Mouse (Mus musculus) adrenal gland, postnatal 10 days (tissue): ENCODE results near the gene Pam16. TPM values are rescaled to one million over a fixed set of nuclear protein-coding genes. Genes with fewer than 3 reads are reported as not detected.

Experiments
- DNase-seq: peaks from one replicate; pipeline ENCODE4 v3.0.0; 2021; ENCODE audit warnings: mixed read lengths
- long read RNA-seq, 2 experiments: library from polyadenylated mRNA; stranded (forward); transcript quantifications; one replicate each; pipeline ENCODE4 v2.0.0; 2021
- total RNA-seq, 2 experiments: library from RNA; stranded (reverse); gene quantifications; 2 replicates each; pipeline ENCODE4 v1.2.3; 2021

Gene Pam16
- 100 to 1,000 TPM; 115 to 116 TPM for total RNA-seq
- long read RNA-seq, experiment 1, transcript Pam16-201 (5 exons, 596 nt): major isoform, 98 of 103 reads
- long read RNA-seq, experiment 1, partial matches to known transcripts: 0 of 103 reads
- long read RNA-seq, experiment 1, other reads (novel, unspliced or antisense): 3 of 103 reads
- long read RNA-seq, experiment 2, transcript Pam16-201 (5 exons, 596 nt): major isoform, 75 of 81 reads
- long read RNA-seq, experiment 2, partial matches to known transcripts: 0 of 81 reads
- long read RNA-seq, experiment 2, other reads (novel, unspliced or antisense): 5 of 81 reads

DNA sequence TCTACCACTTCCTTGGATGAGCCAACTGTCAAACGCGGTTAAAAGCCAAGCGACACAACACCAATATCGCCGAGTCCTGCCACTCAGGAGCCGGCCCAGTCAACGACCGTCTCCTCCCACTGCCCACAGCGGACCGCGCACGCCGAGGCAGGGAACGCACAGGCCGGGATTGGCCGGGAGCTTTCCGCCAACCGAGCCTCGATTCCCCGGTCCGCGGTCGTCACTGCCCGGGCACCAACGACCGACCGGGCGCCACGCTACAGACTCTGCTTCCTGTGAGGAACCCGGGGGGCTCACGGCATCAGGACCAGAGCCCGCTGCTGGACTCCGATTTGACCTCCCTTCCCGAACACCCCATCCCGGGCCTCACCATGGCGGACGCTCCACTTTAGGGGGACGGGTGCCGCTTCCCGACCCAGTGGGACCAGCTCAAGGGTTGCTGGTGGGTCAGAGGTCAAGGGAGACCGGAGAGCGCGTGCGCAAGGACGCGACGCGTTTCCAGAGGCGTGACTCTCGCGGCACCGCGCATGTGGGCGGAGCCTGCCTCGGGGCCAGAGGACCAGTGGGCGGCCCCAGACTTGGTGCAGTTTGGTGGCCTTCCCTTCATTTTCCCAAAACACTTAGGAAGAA lies at the start of gene Pam16:
Gene Pam16, minus strand, starts transcription at position 508 of the 630 bp plus-strand sequence.
- DNase-seq: peak; percentile 95

DNA sequence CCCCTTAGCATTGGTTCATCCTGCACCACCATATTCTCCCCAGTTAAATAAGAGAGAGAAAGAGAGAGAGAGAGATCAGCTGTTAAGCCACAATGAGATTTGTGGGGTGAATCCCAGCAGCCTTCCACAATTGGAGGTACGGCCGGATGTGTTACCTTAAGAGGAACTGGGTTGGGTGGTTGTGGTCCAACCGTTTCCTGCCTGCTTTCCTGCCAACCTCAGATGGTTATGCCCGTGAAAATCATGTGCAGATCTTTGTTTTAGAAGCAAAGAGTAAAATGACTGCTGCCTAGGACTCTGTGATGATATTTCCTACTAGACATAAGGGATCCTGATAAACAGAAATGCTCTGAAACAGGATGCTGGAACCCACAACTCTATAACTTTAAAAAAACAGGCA lies 49.3 kb upstream of the Pam16 start:
- no peak for DNase-seq

DNA sequence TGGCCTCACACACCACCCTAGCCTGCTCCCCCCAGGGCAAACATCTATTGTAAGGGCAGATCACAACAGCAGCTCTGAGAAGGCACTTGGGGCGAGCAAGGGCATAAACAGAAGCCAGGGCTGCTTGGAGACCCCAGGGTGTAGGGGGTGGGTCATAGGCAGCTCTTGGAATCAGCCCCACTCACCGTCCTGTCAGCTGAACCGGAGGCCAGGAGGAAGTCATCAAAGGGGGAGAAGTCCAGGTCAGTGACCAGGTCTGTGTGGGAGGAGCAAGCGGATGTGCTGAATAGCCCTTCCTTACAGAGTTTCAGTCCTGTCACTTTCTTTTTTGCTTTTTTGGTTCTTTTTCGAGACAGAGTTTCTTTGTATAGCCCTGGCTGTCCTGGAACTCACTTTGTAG lies 45.5 kb upstream of the Pam16 start:
- DNase-seq: no peak

DNA sequence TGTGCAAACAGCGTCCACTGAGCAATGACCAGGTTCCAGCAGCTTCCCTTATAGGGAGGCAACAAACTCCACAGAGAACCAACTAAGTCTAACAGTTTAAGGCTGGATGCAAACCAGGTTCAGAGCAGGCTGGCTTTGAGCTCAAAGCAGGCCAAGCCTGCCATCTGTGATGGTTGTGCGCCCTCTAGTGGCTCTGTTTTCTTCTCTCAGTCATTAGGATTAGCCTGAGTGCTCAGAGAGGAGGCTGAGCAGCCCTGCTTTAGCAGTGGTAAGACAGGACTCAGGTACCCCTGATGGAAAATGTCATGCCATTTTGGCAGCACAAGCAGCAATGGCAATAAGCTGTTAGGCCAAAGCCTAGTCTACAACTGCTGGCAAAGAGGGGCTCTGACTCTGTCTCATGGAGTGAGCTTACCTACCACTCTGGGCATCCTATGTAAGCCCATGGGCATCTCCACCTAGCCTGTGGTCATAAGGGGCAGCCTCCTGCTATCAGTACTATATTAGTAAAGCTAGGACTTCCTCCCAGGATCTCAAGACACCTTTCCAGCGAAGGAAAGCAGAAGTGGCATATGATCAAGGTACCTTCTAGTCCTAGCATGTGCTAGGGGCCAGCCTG lies 42.5 kb upstream of the Pam16 start:
- DNase-seq: peak; percentile 94

DNA sequence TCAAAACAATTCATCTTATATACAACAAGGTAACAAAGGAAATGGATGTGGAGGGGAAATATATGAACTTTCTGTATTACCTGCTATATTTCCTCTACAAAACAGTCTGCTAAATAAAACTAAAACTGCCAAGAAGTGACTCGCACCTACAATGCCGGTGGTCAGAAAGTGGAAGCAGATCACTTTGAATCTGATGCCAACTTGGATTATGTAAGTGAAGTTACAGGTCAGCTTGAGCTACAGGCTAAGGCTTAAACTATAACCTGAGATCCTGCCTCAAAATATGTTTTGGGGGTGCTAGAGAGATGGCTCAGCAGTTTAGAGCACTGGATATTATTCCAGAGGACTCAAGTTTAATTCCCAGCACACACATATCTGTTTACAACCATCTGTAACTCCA lies 40.9 kb upstream of the Pam16 start:
- no peak for DNase-seq

DNA sequence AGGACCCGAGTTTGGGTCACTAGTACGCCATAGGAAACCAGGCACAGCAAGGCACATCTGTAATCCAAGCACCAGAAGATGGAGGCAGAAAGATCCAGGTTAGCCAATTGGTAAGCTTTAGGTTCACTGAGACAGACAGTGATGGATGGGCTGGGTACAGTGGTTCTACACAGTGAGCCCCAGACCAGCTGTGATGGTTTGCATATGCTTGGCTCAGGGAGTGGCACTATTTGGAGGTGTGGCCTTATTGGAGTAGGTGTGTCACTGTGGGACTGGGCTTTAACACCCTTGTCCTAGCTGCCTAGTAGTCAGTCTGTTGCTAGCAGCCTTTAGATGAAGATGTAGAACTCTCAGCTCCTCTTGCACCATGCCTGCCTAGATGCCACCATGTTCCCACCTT lies 39.0 kb upstream of the Pam16 start:
- DNase-seq: no peak

DNA sequence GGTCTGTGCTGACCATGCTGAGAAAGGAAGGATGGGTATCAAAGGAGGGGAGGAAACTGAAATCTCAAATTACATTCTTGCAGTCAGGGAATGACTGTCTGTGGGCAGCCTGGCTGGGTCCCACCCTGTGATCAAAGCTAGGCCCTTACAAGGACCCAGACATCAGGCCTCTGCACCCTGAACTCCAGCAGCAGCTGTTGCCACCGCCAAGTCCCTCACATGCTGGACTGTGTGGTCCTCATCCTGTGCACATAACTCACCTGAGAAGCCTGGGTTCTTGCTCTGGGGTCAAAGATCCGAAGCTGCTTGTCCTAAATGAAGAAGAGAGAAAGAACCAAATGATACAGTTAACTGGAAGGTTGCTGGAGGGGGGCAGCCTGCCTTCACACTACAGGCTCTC lies 36.8 kb upstream of the Pam16 start:
- DNase-seq: no peak

DNA sequence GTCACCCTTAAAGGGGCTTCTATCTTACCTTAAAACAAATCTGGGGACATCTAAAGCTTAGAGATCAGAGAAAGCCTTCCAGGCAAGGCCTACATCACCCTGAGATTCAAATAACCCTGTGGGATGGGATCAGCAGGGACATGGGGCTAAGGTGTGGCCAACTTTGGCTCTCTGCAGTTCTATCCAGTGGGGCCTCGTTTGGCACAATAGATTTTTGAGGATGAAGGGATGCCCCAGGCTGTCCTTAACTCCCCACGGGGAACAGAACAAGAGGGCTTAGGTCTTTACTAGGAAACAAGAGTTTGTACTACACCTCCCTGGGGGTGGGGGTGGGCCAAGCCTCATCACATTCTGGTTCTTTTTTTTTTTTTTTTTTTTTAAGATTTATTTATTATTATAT lies 34.5 kb upstream of the Pam16 start:
- no peak for DNase-seq

DNA sequence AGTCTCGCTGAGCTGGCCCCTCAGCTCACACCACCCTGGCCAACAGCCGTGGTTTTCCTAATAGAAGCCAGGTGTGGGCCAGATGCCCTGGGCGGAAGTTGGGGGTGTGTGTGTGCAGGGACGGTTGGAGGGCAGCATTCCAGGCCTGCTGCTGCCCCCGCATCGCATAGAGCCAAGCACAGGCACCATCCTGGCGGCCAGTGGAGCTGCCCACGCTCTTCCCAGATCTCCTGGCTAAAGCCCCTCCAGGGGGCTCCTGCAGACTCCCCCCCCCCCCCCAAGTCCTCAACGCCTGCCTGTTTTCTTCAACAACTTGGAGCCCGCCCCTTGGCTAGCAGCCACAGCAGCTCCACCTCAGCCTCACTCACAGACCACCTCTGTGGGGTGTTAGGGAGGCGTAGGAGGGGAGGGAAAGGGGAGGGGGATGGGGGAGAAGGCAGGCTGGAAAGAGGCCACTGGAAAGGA lies 34.0 kb upstream of the Pam16 start:
- no peak for DNase-seq

DNA sequence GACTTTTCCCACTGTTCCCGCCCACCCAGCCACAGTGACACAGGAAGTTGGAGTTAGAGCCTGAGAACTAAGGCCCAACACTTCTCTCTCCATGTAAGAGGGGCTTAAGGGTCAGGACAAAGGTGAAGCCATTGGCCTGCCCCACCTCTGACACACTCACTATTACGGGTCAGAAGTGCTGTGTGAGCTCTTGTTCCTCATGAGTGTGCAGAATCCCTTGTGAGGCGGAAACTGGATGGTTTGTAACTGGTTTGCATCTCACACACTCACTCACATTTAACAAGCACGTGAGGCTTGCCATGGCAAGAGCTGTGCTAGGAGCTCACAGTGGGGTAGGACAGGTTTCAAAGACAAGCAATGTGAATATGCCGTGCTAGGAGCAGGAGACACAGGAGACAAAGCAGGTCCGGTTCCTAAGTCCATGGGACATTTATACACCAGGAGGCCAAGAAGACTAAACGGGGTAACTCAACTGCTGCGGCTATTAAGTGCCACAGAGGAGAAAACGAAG lies 31.8 kb upstream of the Pam16 start:
- DNase-seq: no peak

DNA sequence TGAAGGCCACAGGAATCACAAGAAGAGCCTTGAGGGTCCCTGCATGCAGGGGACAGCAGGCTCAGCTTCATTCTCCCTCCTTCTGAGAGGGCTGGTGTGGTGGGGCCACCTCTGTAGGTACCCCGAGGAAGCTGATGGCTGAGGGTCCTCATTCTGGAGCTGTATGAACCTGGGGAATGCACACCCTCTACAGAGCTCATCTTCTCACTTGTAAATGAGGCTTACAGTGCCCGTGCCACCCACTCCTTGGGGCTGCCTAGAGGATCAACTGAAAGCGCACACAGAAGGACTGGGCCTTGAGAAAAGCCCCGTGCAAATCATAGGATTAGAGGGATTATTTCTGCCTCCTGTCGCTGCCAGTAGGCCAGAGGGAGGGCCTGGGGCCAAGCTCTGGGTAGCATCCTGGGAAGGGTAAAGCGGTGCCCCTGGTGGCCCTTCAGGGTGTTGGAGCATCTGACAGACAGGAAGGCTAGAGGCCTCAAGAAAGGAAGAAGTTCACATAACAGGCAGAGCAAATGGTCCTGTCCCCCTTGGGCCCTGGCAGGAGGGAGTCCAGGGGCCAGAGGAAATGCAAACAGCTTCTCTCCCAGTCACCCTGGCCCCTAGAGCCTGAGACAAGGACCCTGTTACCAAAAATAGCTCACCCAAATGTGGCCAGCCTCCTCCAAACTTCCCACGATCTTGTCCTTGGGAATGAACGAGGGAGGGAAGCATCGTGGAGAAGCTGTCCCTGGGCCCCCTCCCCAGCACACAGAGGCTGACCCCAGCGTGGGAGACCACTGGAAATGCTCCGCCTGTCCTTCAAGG lies 31.2 kb upstream of the Pam16 start:
- no peak for DNase-seq

DNA sequence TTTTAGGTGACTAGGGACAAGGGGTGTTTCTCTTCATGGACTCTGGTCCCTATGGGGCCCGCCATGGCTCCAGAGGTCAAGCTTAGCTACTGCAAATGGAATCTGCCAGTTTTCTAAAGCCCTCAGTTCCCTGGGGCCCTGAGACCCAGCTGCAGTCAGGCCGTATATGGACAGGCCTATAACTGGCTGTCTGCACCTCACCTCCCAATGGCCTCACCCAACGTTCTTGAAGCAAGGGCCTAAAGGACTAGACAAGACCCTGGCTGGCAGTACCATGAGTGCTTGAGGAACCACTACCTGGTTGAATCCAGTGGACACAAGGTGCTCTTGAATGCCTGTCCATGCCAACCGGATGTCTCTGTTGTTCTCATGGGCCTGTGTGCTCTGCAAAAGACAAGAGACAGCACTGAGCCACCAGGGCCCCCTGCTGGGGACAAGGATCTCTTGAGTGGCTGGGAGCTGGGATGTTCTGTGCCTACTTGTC lies 30.5 kb upstream of the Pam16 start:
- peak; percentile 58 for DNase-seq

DNA sequence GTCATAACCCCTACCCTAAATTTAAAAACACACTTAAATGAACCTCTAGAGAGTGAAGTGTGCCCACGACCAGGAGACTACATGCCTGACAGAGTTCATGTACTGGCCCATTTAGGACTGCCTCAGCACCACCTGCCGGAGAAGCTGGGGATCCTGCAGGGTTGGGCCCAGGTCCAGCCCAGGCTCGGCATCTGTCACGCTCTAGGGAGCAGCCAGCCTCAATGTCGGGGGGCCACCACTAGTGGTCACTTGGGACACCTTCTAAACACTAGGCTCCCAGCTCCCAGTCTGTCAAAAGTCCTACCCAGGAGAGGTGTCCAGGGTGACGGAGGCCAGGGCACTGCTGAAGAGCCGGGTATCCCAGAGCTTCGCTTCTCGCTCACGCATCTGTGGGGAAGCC lies 29.9 kb upstream of the Pam16 start:
- DNase-seq: no peak

DNA sequence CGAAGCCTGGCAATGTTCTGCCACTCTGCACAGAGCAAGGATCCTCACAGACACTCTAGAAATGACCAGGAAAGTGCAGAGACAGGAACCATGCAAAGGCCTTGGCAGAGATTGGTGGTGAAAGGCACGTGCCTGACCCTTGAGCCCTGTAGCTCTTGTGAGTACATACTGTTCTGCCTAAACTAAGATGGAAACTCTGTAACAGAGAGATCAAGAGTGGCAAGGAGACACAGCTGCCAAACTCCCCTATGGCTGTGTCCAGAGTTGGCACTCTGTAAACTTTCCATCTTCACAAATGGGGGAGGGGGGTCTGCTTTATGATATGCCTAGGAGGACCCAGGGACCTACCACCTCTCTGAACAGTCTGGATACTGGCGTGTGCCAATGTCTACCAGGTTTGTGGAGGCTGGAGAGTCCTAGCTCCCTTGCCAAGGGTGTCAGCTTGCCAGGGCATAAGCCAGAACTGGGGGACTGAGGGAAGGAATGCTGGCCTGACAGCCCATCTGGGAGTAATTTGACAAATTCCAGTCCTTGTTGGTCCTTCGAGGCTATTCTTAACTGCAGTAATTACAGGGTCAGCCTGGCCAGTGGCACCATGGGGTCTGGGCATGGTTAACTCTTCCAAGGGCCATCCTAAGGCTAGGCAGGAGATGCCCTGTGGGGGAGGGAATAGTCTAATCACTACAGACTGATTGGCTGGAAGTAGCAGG lies 28.1 kb upstream of the Pam16 start:
- DNase-seq: peak; percentile 53

DNA sequence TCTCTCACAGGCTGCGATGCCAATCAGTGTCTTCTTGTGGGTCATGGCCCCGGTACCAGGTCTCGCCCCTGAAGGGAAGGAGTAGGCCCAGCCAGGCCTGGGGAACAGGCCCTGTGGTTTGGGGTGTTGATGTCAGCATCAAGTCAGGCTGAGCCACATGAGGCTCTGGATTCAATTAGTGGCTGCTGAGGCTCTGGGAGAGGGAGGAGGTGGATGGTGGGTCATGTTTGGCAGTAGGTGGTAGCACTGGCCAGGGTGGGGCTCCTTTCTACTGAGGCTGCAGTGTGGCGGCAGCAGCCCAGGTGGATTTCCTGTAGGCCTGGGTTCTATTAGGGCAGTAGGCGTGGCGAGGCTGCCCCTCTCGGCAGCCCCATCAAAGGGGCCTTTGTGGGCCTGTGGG lies 26.8 kb upstream of the Pam16 start:
- DNase-seq: no peak

DNA sequence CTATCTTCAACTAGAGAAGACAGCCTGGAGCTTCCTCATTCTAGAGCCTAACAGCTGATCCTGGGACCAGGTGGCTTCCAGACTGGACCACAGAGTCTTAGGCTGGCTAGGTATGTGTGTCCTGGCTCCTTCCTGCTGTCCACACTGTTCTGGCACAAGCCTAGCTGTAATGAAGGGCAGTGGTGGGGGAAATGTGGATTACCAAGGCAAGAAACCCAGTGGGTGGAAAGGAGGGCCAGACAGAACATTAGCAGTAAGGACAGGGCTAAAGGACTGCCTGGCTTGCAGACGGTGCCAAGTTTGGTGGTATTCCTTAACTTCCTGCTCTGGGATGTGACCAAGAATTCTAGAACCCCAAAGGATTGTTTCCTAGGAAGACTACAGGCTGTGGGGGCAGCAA lies 26.3 kb upstream of the Pam16 start:
- DNase-seq: no peak

DNA sequence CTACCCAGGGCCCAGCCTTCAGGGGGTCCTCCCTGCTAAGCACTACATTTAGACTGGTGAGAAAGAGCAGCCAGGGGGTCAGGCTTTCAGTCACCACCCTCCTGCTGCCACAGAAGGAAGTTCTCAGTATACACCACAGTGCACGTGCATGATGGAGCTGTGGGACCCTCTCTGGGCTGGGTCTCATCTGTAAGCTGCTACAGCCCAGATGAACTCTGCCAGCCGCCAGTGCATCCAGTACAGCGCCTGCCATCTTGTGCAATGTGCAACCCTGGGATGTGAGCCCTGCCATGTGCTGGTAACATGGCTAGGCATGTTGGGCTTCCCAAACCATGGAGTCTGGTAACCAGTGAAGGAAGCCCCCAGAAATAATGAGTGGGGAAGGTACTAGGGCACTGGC lies 25.4 kb upstream of the Pam16 start:
- DNase-seq: no peak

DNA sequence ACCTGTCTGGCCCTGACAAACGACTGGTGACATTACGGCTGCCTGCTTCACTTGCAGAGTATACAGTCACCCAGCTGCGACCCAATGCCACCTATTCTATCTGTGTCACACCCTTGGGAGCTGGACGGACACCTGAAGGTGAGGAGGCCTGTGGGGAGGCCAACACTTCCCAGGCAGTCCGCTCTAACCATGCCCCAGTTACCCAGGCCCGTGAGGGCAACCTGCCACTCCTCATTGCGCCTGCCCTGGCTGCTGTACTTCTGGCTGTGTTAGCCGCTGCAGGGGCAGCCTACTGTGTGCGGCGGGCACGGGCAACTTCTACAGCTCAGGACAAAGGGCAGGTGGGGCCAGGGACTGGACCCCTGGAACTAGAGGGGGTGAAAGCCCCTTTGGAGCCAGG lies 24.9 kb upstream of the Pam16 start:
- DNase-seq: no peak

DNA sequence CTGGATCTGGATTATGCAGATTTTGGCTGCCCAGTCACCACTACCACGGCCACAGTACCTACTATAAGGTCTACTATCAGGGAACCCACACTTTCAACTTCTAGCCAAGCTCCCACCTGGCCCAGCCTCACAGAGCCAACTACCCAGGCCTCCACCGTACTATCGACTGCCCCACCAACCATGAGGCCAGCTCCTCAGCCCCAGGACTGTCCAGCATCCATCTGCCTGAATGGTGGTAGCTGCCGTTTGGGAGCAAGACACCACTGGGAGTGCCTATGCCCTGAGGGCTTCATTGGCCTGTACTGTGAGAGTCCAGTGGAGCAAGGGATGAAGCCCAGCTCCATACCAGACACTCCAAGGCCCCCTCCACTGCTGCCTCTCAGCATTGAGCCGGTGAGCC lies 24.4 kb upstream of the Pam16 start:
- DNase-seq: no peak

DNA sequence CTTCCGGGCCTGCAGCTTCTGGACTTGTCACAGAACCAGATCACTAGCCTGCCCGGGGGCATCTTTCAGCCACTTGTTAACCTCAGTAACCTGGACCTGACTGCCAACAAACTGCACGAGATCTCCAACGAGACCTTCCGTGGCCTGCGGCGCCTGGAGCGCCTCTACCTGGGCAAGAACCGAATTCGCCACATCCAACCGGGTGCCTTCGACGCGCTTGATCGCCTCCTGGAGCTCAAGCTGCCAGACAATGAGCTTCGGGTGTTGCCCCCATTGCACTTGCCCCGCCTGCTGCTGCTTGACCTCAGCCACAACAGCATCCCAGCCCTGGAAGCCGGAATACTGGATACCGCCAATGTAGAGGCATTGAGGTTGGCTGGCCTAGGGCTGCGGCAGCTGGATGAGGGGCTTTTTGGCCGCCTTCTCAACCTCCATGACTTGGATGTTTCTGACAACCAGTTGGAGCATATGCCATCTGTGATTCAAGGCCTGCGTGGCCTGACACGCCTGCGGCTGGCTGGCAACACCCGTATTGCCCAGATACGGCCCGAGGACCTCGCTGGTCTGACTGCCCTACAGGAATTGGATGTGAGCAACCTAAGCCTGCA lies 23.7 kb upstream of the Pam16 start:
- DNase-seq: no peak

DNA sequence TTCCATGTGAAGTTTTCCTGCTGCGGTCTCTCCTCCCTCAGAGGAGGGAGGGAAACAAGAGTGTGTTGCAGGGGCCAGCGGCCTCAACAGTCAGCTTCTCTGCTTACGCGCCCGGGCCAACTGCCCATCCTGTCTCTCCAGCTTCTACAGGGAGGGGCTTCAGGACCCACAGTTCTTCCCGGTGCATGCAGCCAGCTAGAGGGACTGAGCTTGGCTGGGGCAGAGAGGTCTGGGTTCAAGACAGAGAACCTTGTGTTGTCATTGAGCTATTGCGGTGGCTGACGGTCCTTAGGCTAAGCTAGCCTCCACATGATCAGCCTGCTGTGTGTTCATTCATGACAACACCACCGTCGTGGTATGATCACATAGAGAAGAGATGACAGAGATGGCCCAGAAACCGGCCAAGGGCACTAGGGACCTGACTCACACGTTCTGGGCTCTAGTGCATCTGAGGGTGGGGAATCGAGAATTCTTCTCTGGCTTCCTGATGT lies 22.9 kb upstream of the Pam16 start:
- no peak for DNase-seq
